Mouse (Mus musculus): ENCODE data around the gene Vwc2l.

GRCm38 (mm10) chr1:70842222-70842621 is 116.7 kb downstream of the Vwc2l start:
- TF ChIP-seq CTCF (IDR thresholded peaks at IDR 0.05; ENCODE audit: low read depth): no peak
- TF ChIP-seq EP300 (optimal IDR thresholded peaks at IDR 0.05): no peak
